Mouse (Mus musculus) urinary bladder, postnatal 4 days (tissue): ENCODE data around the gene Sipa1.

Experiments used
- DNase-seq, 2 experiments: peaks; one replicate each; pipeline ENCODE4 v3.0.0; 2021 to 2022; ENCODE audit warnings: low spot score in 2 of 2

Sipa1 gene

DNA sequence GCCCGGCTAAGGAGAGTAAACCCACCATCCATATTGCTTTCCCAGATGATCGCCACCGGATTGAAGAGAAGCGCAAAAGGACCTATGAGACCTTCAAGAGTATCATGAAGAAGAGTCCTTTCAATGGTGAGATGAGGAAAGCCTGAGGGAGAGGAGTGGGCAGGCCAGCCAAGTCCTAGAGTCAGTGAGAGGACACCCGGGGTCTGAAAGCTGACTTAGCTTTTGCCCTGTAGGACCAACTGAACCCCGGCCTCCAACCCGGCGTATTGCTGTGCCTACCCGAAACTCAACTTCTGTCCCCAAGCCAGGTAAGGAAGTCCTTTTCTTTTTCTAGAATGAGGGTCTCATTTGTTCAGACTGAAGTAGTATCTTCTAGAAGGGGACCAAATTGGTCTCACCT is 18.2 kb downstream of the Sipa1 start:
- DNase-seq, result no peak

DNA sequence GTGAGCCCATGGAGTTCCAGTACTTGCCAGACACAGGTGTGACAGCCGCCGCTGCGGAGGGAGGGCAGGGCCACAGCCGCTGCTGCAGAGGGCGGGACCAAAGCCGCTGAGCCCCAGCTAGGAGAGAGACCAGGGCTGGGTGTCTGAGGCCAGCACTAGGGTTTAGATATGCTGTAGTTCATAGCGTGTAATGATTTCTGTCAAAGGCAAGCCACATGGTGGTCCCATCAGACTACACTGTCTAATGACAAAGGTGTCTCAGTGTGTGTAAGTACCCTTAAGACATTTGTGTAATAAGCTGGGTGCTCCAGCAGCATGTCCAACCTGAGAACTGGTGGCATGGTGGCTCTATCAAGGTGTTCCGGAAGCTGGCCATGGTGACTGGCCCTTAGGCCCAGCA is 21.9 kb downstream of the Sipa1 start:
- DNase-seq, result no peak

DNA sequence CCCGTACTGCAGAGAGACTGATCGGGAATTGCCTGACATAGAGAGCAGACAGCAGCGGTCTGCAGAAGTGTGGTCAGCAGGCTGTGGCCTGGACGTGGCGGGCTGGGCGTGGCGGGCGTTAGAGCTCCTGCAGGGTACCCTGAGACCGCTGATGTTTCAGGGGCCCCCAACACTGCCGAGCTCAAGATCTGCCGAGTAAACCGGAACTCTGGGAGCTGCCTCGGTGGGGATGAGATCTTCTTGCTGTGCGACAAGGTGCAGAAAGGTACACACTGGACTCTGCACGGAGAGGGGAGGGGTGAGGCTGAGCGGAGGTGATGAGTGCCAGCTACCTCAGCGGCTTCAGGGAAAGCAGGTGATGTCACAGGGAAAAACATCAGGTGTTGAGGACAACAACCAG is 22.5 kb downstream of the Sipa1 start:
- no peak for DNase-seq

DNA sequence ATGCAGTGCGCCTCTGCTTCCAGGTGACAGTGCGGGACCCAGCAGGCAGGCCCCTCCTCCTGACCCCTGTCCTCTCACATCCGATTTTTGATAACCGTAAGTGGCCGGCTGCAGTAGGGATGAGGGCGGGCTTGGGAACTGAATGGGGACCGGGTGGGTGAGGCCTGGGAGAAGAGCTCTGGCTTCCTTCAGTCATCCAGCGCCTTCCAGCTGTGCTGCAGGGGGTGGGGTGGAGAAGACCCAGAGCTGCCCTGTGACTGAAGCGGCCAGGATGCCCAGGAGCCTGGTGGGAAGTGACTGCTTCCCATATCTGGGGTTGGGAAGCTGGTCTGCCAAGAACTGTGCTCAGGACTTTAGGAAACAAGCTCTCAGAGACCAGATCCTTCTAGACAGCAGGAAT is 23.2 kb downstream of the Sipa1 start:
- no peak for DNase-seq

DNA sequence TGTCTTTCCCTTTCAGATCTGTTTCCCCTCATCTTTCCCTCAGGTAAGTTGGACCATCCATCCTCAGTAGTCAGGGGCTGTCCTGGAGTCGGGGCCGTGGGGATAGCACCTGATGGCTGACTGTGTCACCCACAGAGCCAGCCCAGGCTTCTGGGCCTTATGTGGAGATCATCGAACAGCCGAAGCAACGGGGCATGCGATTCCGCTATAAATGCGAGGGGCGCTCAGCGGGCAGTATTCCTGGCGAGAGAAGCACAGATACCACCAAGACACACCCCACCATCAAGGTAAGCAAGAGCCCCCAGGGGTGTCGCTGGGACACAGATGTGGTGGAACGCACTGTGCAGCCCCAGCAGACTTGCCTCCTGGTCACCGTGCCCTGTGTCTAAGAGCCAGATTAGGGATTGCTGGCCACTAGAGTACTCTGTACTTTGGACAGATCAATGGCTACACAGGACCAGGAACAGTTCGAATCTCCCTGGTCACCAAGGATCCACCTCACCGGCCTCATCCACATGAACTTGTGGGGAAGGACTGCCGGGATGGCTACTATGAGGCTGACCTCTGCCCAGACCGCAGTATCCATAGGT is 25.0 kb downstream of the Sipa1 start:
- no peak for DNase-seq

DNA sequence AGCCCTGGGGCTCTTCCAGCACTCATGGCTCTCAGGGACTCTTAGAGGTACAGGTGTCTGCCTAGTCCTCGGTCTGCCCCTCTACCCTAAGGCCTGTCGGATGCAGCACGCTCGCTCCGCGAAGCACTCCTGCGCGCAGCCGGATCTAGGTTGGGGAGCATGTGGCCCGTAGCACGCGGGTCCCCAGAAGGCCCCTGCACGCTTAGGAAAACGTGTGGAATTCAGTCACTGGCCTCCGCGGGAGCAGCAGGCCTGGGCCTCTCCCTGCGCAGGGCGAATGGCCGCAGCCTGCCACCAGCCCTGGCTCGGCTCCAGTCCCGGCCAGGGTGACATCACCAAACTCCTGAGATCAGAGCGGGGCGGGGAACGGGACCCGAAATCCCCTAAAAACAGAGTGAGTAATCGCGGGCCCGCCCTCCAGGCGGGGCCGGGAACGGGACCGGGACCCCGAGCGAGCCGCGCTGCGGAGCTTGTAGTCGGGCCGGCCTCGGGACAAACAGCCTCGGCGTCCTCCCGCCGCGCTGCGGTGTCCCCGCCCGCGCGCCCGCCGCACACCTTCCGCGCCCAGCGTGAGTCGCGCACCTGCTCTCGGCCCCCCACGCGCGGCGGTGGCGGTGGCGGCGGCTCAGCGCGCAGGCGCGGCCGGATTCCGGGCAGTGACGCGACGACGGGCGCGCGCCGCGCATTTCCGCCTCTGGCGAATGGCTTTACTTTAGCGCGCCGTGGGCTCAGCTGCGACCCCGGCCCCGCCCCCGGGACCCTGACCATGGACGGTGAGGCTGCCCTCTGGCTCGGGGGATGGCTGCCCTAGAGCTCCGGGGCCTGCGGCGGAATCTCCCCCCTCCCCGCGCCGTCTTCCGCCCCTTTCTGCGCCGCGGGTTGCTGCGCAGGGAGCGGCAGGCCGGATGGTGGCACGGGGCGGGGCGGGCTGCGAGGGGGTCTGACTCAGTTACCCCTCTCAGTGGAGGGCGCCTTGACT is 26.1 kb downstream of the Sipa1 start, which contains the start of gene Rela:
Rela (plus strand) TSS at position 415 of the 979 bp plus-strand sequence.
- DNase-seq, result peak; percentile 87 to 90

DNA sequence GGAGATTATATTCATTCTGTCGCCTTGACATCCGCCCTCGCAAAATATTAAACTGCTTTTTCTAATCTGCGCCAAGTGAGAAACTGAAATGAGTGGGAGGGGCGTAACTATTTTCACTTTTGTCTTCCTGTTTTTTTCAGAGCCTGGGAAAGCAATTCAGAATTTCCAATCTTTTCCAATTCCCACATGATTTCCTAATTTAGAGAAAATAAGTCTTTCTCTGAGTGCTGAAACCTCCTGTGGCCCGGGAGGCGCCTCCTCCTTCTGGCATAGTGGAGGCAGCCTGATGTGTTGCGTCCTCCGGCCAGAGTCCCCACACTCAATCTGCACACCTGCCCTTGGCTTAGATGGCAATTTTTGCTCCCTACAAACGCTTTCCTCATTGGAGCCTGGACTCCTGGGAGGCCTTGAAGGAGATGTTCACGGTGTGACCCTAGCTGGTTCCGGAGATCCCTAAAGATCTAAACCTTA is 26.9 kb downstream of the Sipa1 start:
- no peak for DNase-seq

DNA sequence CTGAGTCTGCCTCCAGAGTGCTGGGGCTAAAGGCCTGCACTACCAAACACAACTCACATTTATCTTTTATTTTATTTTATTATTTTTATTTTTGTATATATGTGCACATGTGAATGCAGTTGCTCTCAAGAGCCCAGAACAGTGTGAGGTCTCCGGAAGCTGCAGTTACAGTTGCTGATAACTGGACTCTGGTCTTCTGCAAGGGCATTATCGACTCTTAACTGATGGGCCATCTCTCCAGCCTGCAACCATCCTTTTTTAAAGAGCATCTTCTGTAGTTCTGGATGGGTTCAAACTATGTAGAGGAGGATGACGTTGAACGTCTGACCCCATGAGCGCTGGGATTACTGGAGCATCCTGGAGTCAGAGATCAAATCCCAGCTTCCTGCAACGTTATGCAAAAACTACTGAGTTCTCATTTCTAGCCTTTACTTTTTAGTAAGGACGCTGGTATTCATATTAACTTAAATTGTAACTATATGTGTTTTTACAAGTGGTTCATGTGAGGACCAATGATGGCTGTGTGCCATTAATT is 27.4 kb downstream of the Sipa1 start:
- DNase-seq, result no peak

DNA sequence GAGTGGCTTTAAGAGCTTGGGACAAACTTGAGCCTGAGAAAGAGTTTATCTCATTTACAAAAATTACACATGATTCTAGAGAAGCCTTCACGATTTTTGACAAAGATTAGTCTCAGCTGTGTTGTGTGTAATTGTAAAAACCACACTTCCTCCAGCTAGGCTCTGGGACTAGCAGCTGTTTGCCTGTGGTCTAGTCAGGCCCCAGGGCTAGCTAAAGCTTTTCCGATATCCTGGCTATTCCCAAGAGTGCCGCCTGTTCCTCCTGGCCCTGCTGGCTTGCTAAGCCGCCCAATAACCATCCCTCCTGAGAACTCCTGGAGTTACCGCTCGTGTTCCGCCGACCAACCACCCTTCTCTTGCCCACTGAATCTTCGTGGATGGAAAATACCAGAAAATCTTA is 31.4 kb downstream of the Sipa1 start:
- DNase-seq, result no peak

DNA sequence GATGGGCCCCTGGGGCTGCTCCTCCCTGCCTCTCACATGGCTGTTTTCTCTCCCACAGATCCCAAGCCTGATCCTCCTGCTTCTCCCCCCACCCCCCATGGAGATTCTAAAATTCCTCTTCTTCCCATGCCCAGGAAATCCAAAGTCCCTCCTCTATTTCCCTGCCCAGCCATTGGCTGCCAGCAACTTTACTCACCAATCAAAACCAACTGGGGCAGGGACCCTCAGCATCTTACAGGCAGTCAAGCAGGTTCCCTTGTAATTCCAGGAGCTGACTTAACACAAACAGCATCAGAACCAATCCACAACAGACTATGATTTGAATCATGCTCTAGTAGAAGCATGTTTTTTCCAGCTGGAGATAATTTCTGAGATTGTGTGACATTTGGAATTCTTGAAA is 33.6 kb downstream of the Sipa1 start:
- DNase-seq, result no peak

DNA sequence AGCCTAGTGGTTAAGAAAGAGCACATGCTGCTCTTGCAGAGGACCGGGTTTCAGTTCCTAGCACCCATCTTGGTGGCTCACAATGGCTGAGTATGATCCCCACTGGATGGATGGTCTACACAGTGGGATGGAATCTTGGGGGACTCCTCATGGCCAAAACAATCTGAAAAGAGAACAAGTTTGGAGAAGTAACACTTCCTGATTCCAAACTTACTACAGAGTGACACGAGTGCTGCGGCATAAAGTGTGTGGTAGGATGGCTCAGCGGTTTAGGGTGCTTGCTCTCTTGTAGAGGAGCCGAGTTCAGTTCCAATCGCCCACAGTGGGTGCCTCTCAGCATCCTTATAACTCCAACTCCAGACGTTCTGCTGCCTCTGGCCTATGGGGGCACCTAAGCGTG is 38.2 kb downstream of the Sipa1 start:
- no peak for DNase-seq

DNA sequence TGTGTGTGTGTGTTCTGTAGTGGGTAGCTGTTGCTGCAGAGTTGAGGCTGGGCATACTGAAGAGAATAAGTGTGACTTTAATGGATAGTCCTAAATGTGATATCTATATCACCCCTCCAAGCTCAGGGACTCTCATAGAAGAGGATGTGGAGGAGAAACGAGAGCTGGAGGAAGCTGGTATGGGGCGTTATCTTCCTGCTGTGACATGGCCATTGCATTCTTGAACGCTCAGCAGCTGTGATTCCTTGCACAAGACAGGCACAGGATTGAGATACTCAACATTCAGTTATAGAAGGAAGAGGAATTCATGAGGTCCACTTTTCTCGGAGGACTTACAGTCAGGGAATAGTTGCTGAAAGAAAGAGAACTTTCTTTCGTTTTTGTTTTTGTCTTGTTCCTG is 41.6 kb downstream of the Sipa1 start:
- DNase-seq, result no peak

DNA sequence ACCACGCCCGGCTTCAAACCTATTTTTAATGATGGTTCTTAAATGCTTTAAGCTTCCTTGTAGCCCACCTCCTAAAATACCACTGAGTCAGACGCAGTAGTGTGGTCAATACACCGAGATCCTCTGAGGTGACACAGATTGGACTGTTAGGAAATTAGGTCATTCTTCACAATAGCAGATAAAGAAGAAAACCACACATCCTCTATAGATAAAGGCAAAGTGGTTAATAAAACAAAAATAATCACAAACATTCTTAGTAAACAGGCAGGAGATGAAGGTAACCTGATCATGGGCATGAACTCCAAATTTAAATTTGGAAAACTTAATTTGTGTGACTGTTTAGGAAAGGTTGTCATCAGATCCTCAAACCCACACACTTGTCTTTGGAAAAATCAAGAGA is 43.5 kb downstream of the Sipa1 start:
- no peak for DNase-seq

DNA sequence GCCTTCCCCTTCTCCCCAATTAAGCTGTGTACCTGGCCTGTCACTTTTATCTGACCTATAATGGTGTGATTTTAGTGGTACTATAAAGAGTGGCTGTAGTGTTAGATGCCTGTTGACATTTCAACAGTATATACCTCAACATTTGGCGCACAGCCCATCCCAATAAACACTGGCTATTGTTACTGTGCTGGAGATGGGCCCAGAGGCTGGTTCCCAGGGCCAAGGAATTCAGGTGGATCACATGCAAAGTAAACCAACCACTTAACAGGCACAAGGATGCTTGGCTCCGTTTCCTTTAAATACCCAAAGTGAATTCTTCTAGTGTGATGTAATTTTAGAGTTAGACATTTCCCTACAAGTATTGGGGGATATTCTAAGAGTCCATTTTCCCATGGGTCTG is 48.6 kb downstream of the Sipa1 start:
- DNase-seq, result no peak

DNA sequence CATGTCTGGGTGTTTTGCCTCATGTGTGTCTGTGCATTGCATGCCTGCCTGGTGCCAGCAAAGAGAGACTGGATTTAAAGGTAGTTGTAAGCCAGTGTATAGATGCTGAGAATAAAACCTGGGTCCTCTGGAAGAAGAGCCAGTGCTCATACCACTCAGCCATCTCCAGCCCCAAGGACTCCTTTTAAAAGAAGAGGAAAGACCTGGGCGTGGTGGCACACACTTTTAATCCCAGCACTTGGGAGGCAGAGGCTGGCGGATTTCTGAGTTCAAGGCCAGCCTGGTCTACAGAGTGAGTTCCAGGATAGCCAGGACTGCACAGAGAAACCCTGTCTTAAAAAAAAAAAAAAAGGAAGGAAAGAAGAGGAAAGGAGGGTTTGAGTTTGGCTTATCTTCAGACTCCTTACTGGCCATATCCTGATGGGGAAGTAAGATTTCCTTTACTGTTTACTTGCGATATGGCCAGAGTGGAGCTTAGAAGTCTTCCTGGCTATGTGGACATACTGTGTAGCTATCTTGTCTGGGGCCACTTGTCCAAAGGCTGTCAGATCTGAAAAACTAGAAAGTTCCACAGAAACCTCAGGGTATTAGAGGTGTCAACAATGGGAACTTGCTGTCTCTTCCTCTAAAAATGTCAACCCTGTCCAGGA is 50.6 kb downstream of the Sipa1 start:
- no peak for DNase-seq

DNA sequence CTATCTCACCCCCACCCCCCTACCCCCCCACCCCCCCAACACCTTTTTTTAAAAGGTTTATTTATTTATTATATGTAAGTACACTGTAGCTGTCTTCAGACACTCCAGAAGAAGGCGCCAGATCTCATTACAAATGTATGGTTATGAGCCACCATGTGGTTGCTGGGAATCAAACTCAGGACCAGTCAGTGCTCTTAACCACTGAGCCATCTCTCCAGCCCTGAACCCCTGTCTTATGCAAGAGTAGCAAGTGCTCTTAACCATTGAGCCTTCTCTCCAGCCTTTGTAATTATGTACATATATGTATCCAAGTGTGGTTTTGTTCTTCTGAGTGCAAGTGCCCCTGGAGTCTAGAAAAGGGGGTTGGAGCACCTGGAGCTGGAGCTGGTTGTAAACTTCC is 51.5 kb downstream of the Sipa1 start:
- no peak for DNase-seq

DNA sequence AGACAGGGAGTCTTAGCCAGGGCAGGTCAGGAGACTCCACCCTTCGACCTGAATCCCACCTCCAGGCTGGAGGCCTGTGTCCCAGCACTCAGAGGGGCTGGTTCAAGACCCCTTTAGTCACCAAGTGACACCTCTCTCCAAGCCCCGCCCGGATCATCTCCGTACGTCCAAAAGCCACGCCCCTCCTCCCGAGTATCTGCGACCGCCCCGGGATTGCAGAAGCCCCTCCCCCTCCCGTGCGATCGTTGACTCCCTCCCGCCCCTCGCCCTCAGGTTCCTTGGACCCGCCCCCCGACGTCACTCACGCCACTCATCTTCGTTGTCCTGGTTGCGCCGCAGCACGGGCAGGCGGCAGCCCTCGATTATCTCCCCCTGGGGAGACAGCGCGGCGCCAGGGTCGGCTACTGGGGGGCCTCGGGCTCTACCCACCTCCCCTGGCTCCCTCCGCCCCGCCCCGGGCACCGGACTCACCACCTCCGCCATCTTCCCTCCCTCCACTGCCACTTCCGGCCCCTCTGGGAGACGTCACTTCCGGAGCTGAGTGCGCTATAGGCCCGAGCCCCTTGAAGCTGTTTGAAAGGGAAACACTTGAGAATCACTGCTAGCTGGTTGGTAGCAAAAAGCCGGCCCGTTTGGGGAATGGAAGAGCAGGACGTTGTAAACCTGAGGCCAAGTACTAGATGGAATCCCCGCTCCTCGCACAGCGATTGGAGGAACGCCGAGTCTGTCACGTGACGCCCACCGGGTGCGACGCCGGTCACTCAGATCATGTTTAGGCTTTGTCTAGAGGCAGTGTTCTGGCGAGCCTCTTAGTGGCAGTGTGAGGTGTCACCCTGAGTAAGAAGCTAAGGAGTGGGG is 53.7 kb downstream of the Sipa1 start, which contains the start of gene Kat5:
Kat5 (minus strand) TSS at position 691 of the 858 bp plus-strand sequence.
- DNase-seq, result peak; percentile 89 to 92

DNA sequence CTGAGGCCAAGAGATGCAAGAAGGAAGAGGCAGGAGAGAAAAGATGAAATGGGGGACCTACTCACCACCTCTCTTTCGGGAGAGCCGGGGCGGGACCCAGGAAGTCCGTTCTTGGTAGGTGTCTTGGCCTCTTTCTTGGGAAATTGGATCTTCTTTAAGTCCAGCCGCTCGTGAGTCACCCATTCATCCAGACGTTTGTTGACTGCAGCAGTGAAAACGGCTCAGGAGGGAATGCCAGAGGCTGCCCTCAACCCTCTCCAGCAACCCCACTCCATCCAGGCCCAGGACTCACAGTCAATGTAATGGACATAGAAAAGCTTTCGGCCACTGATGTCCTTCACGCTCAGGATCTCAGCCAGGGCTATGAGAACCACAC is 54.3 kb downstream of the Sipa1 start:
- DNase-seq, result no peak

DNA sequence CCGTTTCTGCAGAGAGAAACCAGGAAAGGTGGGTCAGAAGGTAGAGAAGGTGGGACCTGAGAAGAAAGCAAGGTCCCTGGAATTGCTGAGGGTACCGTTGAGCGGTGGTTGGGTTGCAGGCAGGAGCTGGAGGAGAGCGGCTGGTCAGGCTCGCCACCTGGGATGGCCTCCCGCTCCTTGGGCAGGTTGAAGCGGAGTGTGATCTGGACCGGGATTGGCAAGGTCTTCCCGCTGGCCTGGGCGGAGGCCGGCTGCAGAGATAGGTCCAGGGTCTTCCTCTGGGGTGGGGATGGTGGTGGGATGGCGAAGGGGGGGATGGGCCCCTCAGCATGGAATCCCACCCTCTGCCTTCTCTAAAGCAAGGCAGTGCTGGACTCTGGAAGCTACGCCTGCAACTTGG is 54.8 kb downstream of the Sipa1 start:
- DNase-seq, result no peak

DNA sequence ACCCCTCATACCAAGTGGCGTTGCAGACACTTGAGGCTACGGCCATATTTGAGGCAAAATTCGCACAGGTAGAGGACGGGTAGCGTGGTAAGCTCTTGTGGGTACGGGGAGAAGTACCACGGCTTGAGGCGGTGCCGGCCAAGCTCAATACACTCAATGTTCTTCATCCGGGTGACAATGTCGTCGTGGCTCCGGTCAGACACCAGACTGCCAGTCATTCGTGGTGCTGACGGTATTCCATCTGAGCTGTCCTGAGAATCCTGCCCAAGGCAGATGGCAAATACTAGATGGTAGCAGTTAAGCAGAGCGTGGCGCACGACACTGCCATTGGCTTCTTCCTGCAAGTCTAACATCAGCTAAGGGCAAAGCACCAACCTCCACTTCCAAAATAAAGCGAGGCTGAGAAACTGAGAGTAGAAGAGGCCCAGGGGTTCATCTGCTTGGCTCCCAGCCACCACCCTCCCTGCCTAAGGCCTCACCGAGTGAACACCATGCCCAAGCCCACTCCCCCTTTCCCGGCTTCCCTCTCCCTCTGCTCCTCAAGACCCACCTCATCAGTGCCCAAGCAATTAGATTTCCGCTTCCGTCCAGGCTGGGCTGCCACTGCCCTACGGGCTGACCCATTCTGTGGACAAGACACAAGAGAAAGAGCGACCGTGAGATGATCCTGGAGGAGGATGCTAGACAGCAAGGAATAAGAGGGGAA is 55.6 kb downstream of the Sipa1 start:
- no peak for DNase-seq

DNA sequence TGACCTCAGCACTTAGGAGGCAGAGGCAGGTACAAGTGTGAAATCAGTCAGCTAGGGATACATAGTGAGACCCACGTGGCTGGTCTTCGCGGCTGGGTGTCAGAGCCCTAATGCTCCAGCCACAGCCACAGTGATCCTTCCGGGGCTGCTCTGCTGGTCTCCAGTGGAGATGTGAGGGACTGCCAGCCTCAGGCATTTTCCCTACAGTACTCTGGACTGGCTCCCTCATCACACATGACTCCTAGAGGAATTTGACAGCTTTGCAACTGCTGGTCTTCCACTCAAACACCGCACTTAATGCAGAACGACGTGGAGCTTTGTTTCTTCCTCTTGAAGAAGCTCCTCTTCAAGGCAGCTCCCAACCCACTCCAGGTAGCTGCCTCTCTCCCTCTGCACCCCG is 57.3 kb downstream of the Sipa1 start:
- no peak for DNase-seq
